Mouse (Mus musculus): Measurements from ENCODE around the gene Tnpo1.

DNA sequence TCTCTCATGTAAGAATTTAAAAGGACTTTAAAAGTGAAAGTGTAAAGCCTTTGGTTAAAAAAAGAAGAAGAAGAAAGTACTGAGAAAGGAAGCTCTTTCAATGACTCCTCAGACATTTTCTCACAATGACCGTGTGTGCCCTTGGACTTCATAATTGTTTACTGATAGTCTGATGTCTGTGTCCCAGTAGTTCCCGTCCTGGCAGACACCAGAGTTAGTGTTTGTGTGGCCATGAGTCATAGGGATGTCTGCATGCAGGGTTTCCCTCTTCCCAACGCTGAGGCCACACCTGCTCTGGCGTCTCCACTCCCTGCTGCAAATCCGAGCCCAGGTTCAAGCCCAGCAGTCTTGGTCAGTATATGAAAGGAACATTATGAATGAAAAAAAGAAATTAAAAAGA lies 29.0 kb upstream of the Tnpo1 start:
- TF ChIP-seq CTCF (IDR thresholded peaks at IDR 0.05): no peak
- TF ChIP-seq EP300 (IDR thresholded peaks at IDR 0.05): peak; percentile 40; the same call in 1 of the 2 replicates

Data from lung, postnatal 0 days (tissue).